Mouse (Mus musculus): ENCODE results near the gene Coro7. TPM values are rescaled to one million over a fixed set of nuclear protein-coding genes. Genes with fewer than 3 reads are reported as not detected.

The Coro7 gene
- polyA plus RNA-seq, 1 experiment from 2014 or later, result 13.7 TPM

GRCm38 (mm10) chr16:4647651-4648141 is 31.9 kb downstream of the Coro7 start:
- WGBS, result 40% methylated on average over 13 of the region's 13 CpGs
- Histone ChIP-seq H3K9ac (ENCODE audit: low read length) (peak overlapping the region; percentile 31; the same call in 1 of the 2 replicates), H3K9me3 (replicated peaks; ENCODE audit: control insufficient read depth, low read length) (no peaks in the 10 kb centered on the region), H3K4me3 (ENCODE audit: low read length) (no peak overlapping the region), H3K36me3 (ENCODE audit: control insufficient read depth, insufficient read depth) (peaks cover 25% of the 10 kb centered on the region), H3K4me1 (ENCODE audit: control insufficient read depth, insufficient read depth, low read length) (peaks cover 69% of the 10 kb centered on the region), H3K27me3 (ENCODE audit: control insufficient read depth, insufficient read depth, low read length) (no peaks in the 10 kb centered on the region), H3K4me2 (ENCODE audit: low read depth, low read length) (peak overlapping the region; percentile 29; the same call in 1 of the 2 replicates), H3K27ac (ENCODE audit: low read length) (peak overlapping the region; percentile 72)
- ATAC-seq (replicated peaks; ENCODE audit: extremely low read depth, insufficient read depth, low FRiP score), result peak; percentile 7; the same call in 1 of the 2 replicates

- Histone ChIP-seq H3K36me3 (ENCODE audit: control insufficient read depth, insufficient read depth) (peaks cover 25% of the 10 kb centered on the region), H3K9me3 (replicated peaks; ENCODE audit: control insufficient read depth, low read length) (no peaks in the 10 kb centered on the region), H3K9ac (ENCODE audit: low read length) (peak overlapping the region; percentile 24; the same call in 1 of the 2 replicates), H3K27me3 (ENCODE audit: control insufficient read depth, insufficient read depth, low read length) (no peaks in the 10 kb centered on the region), H3K4me3 (ENCODE audit: low read length) (no peak overlapping the region), H3K4me1 (ENCODE audit: control insufficient read depth, insufficient read depth, low read length) (peaks cover 69% of the 10 kb centered on the region), H3K4me2 (ENCODE audit: low read depth, low read length) (peak overlapping the region; percentile 29; the same call in 1 of the 2 replicates), H3K27ac (ENCODE audit: low read length) (peak overlapping the region; percentile 72)
- ATAC-seq (replicated peaks; ENCODE audit: extremely low read depth, insufficient read depth, low FRiP score), result no peak
- 54% methylated on average over 4 of the region's 4 CpGs for WGBS
Measured at GRCm38 (mm10) chr16:4646831-4647230, 32.7 kb downstream of the Coro7 start.

- no peak for ATAC-seq (replicated peaks; ENCODE audit: extremely low read depth, insufficient read depth, low FRiP score)
- Histone ChIP-seq H3K36me3 (ENCODE audit: control insufficient read depth, insufficient read depth) (peaks cover 20% of the 10 kb centered on the region), H3K9me3 (replicated peaks; ENCODE audit: control insufficient read depth, low read length) (no peaks in the 10 kb centered on the region), H3K27me3 (ENCODE audit: control insufficient read depth, insufficient read depth, low read length) (no peaks in the 10 kb centered on the region), H3K4me1 (ENCODE audit: control insufficient read depth, insufficient read depth, low read length) (peaks cover 73% of the 10 kb centered on the region), H3K27ac (ENCODE audit: low read length) (no peak overlapping the region), H3K4me2 (ENCODE audit: low read depth, low read length) (no peak overlapping the region), H3K9ac (ENCODE audit: low read length) (0 out of 2 replicates have a peak overlapping the region, but pooled peaks have one; percentile 1), H3K4me3 (ENCODE audit: low read length) (no peak overlapping the region)
- WGBS, result 73% methylated on average over 4 of the region's 4 CpGs
Measured at GRCm38 (mm10) chr16:4645867-4646266, 33.7 kb downstream of the Coro7 start.

GRCm38 (mm10) chr16:4643670-4644419 is 35.7 kb downstream of the Coro7 start:
- H3K27ac ChIP-seq (ENCODE audit: low read length), result peak overlapping the region; percentile 94
- peaks cover 86% of the 10 kb centered on the region for H3K4me1 ChIP-seq (ENCODE audit: control insufficient read depth, insufficient read depth, low read length)
- 31% methylated on average over 11 of the region's 11 CpGs for WGBS
- H3K36me3 ChIP-seq (ENCODE audit: control insufficient read depth, insufficient read depth), result peaks cover 6% of the 10 kb centered on the region
- no peaks in the 10 kb centered on the region for H3K9me3 ChIP-seq (replicated peaks; ENCODE audit: control insufficient read depth, low read length)
- H3K9ac ChIP-seq (ENCODE audit: low read length), result peak overlapping the region; percentile 28; the same call in 1 of the 2 replicates
- H3K27me3 ChIP-seq (ENCODE audit: control insufficient read depth, insufficient read depth, low read length), result no peaks in the 10 kb centered on the region
- peak; percentile 69 for ATAC-seq (replicated peaks; ENCODE audit: extremely low read depth, insufficient read depth, low FRiP score)
- H3K4me3 ChIP-seq (ENCODE audit: low read length), result no peak overlapping the region
- peak overlapping the region; percentile 94 for H3K4me2 ChIP-seq (ENCODE audit: low read depth, low read length)

- WGBS, result 58% methylated on average over 6 of the region's 6 CpGs
Measured at GRCm38 (mm10) chr16:4642937-4643336, 36.6 kb downstream of the Coro7 start.

GRCm38 (mm10) chr16:4642190-4642589 is 37.4 kb downstream of the Coro7 start:
- Histone ChIP-seq H3K27ac (ENCODE audit: low read length) (peak overlapping the region; percentile 94), H3K4me3 (ENCODE audit: low read length) (peak overlapping the region; percentile 35), H3K9me3 (replicated peaks; ENCODE audit: control insufficient read depth, low read length) (no peaks in the 10 kb centered on the region), H3K9ac (ENCODE audit: low read length) (peak overlapping the region; percentile 65), H3K27me3 (ENCODE audit: control insufficient read depth, insufficient read depth, low read length) (no peaks in the 10 kb centered on the region), H3K4me2 (ENCODE audit: low read depth, low read length) (peak overlapping the region; percentile 94), H3K36me3 (ENCODE audit: control insufficient read depth, insufficient read depth) (no peaks in the 10 kb centered on the region), H3K4me1 (ENCODE audit: control insufficient read depth, insufficient read depth, low read length) (peaks cover 75% of the 10 kb centered on the region)
- 8% methylated on average over 13 of the region's 13 CpGs for WGBS
- peak; percentile 68 for ATAC-seq (replicated peaks; ENCODE audit: extremely low read depth, insufficient read depth, low FRiP score)

More at GRCm38 (mm10) chr16:4642937-4643336, 36.6 kb downstream of the Coro7 start:
- peak overlapping the region; percentile 35 for H3K4me3 ChIP-seq (ENCODE audit: low read length)
- H3K36me3 ChIP-seq (ENCODE audit: control insufficient read depth, insufficient read depth), result no peaks in the 10 kb centered on the region
- H3K9me3 ChIP-seq (replicated peaks; ENCODE audit: control insufficient read depth, low read length), result no peaks in the 10 kb centered on the region
- peak overlapping the region; percentile 94 for H3K27ac ChIP-seq (ENCODE audit: low read length)
- H3K4me2 ChIP-seq (ENCODE audit: low read depth, low read length), result peak overlapping the region; percentile 94
- peak overlapping the region; percentile 59 for H3K9ac ChIP-seq (ENCODE audit: low read length)
- peaks cover 82% of the 10 kb centered on the region for H3K4me1 ChIP-seq (ENCODE audit: control insufficient read depth, insufficient read depth, low read length)
- no peak for ATAC-seq (replicated peaks; ENCODE audit: extremely low read depth, insufficient read depth, low FRiP score)
- no peaks in the 10 kb centered on the region for H3K27me3 ChIP-seq (ENCODE audit: control insufficient read depth, insufficient read depth, low read length)

- Histone ChIP-seq H3K27ac (ENCODE audit: low read length) (peak overlapping the region; percentile 94), H3K9ac (ENCODE audit: low read length) (peak overlapping the region; percentile 91), H3K4me3 (ENCODE audit: low read length) (peak overlapping the region; percentile 86), H3K4me2 (ENCODE audit: low read depth, low read length) (peak overlapping the region; percentile 94), H3K36me3 (ENCODE audit: control insufficient read depth, insufficient read depth) (no peaks in the 10 kb centered on the region), H3K9me3 (replicated peaks; ENCODE audit: control insufficient read depth, low read length) (no peaks in the 10 kb centered on the region), H3K4me1 (ENCODE audit: control insufficient read depth, insufficient read depth, low read length) (peaks cover 66% of the 10 kb centered on the region), H3K27me3 (ENCODE audit: control insufficient read depth, insufficient read depth, low read length) (no peaks in the 10 kb centered on the region)
- no peak for ATAC-seq (replicated peaks; ENCODE audit: extremely low read depth, insufficient read depth, low FRiP score)
- WGBS, result 28% methylated on average over 3 of the region's 3 CpGs
Measured at GRCm38 (mm10) chr16:4641119-4641838, 38.3 kb downstream of the Coro7 start.

- H3K4me3 ChIP-seq (ENCODE audit: low read length), result peak overlapping the region; percentile 86
- no peaks in the 10 kb centered on the region for H3K9me3 ChIP-seq (replicated peaks; ENCODE audit: control insufficient read depth, low read length)
- no peak for ATAC-seq (replicated peaks; ENCODE audit: extremely low read depth, insufficient read depth, low FRiP score)
- no peaks in the 10 kb centered on the region for H3K27me3 ChIP-seq (ENCODE audit: control insufficient read depth, insufficient read depth, low read length)
- H3K36me3 ChIP-seq (ENCODE audit: control insufficient read depth, insufficient read depth), result no peaks in the 10 kb centered on the region
- peak overlapping the region; percentile 94 for H3K27ac ChIP-seq (ENCODE audit: low read length)
- H3K9ac ChIP-seq (ENCODE audit: low read length), result peak overlapping the region; percentile 91
- peak overlapping the region; percentile 94 for H3K4me2 ChIP-seq (ENCODE audit: low read depth, low read length)
- WGBS, result 6% methylated on average over 17 of the region's 17 CpGs
- H3K4me1 ChIP-seq (ENCODE audit: control insufficient read depth, insufficient read depth, low read length), result peaks cover 64% of the 10 kb centered on the region
Measured at GRCm38 (mm10) chr16:4640267-4641005, 39.1 kb downstream of the Coro7 start.
